Mouse (Mus musculus): ENCODE data around the gene Cox11. TPM values are rescaled to one million over a fixed set of nuclear protein-coding genes. Genes with fewer than 3 reads are reported as not detected.

Cox11 gene
- polyA plus RNA-seq, 1 experiment from 2014 or later: 25.9 TPM

GRCm38 (mm10) chr11:90622044-90622443 is 15.9 kb upstream of the Cox11 start:
- no peak for DNase-seq
- TF ChIP-seq CTCF (IDR thresholded peaks at IDR 0.05; ENCODE audit: low read depth): no peak
- Histone ChIP-seq H3K27me3 (ENCODE audit: insufficient read depth, low read length) (no peaks in the 10 kb centered on the region), H3K4me2 (no peak overlapping the region), H3K36me3 (ENCODE audit: insufficient read depth) (peaks cover 14% of the 10 kb centered on the region; the same call in 1 of the 2 replicates), H3K9ac (no peak overlapping the region), H3K9me3 (ENCODE audit: low read depth, low read length) (no peaks in the 10 kb centered on the region), H3K27ac (ENCODE audit: low read depth) (no peak overlapping the region), H3K4me3 (ENCODE audit: low read depth, low read length) (no peak overlapping the region), H3K4me1 (ENCODE audit: insufficient read depth) (no peaks in the 10 kb centered on the region)
- ATAC-seq (ENCODE audit: insufficient read depth): no peak
- 91% methylated on average over 12 of the region's 12 CpGs for WGBS

GRCm38 (mm10) chr11:90622500-90622899 is 15.5 kb upstream of the Cox11 start:
- no peak overlapping the region for H3K4me2 ChIP-seq
- WGBS: 91% methylated on average over 7 of the region's 7 CpGs
- H3K27ac ChIP-seq (ENCODE audit: low read depth): no peak overlapping the region
- H3K36me3 ChIP-seq (ENCODE audit: insufficient read depth): peaks cover 14% of the 10 kb centered on the region; the same call in 1 of the 2 replicates
- ATAC-seq (ENCODE audit: insufficient read depth) (no peak), DNase-seq (no peak)
- H3K9me3 ChIP-seq (ENCODE audit: low read depth, low read length): no peaks in the 10 kb centered on the region
- no peak for TF ChIP-seq CTCF (IDR thresholded peaks at IDR 0.05; ENCODE audit: low read depth)
- no peak overlapping the region for H3K4me3 ChIP-seq (ENCODE audit: low read depth, low read length)
- H3K4me1 ChIP-seq (ENCODE audit: insufficient read depth): no peaks in the 10 kb centered on the region
- H3K9ac ChIP-seq: no peak overlapping the region
- no peaks in the 10 kb centered on the region for H3K27me3 ChIP-seq (ENCODE audit: insufficient read depth, low read length)

GRCm38 (mm10) chr11:90623477-90623876 is 14.5 kb upstream of the Cox11 start:
- TF ChIP-seq CTCF (IDR thresholded peaks at IDR 0.05; ENCODE audit: low read depth): peak; percentile 67
- Histone ChIP-seq H3K4me1 (ENCODE audit: insufficient read depth) (no peaks in the 10 kb centered on the region), H3K27me3 (ENCODE audit: insufficient read depth, low read length) (no peaks in the 10 kb centered on the region), H3K9ac (no peak overlapping the region), H3K27ac (ENCODE audit: low read depth) (no peak overlapping the region), H3K4me3 (ENCODE audit: low read depth, low read length) (no peak overlapping the region), H3K36me3 (ENCODE audit: insufficient read depth) (peaks cover 12% of the 10 kb centered on the region; the same call in 1 of the 2 replicates), H3K9me3 (ENCODE audit: low read depth, low read length) (no peaks in the 10 kb centered on the region), H3K4me2 (no peak overlapping the region)
- no peak for ATAC-seq (ENCODE audit: insufficient read depth)
- 47% methylated on average over 6 of the region's 6 CpGs for WGBS
- DNase-seq: peak; percentile 86

GRCm38 (mm10) chr11:90625174-90625573 is 12.8 kb upstream of the Cox11 start:
- DNase-seq (no peak), ATAC-seq (ENCODE audit: insufficient read depth) (no peak)
- no peaks in the 10 kb centered on the region for H3K9me3 ChIP-seq (ENCODE audit: low read depth, low read length)
- no peaks in the 10 kb centered on the region for H3K27me3 ChIP-seq (ENCODE audit: insufficient read depth, low read length)
- no peak overlapping the region for H3K4me2 ChIP-seq
- H3K36me3 ChIP-seq (ENCODE audit: insufficient read depth): peaks cover 10% of the 10 kb centered on the region; the same call in 1 of the 2 replicates
- H3K4me3 ChIP-seq (ENCODE audit: low read depth, low read length): no peak overlapping the region
- TF ChIP-seq CTCF (IDR thresholded peaks at IDR 0.05; ENCODE audit: low read depth): no peak
- whole genome bisulfite sequencing: 60% methylated on average over 1 of the region's 1 CpGs
- H3K4me1 ChIP-seq (ENCODE audit: insufficient read depth): no peaks in the 10 kb centered on the region
- H3K27ac ChIP-seq (ENCODE audit: low read depth): no peak overlapping the region
- H3K9ac ChIP-seq: no peak overlapping the region

GRCm38 (mm10) chr11:90627751-90628150 is 10.2 kb upstream of the Cox11 start:
- no peak for TF ChIP-seq CTCF (IDR thresholded peaks at IDR 0.05; ENCODE audit: low read depth)
- ATAC-seq (ENCODE audit: insufficient read depth) (no peak), DNase-seq (no peak)
- Histone ChIP-seq H3K4me1 (ENCODE audit: insufficient read depth) (no peaks in the 10 kb centered on the region), H3K27me3 (ENCODE audit: insufficient read depth, low read length) (no peaks in the 10 kb centered on the region), H3K9me3 (ENCODE audit: low read depth, low read length) (no peaks in the 10 kb centered on the region), H3K27ac (ENCODE audit: low read depth) (no peak overlapping the region), H3K9ac (no peak overlapping the region), H3K4me3 (ENCODE audit: low read depth, low read length) (no peak overlapping the region), H3K4me2 (no peak overlapping the region), H3K36me3 (ENCODE audit: insufficient read depth) (no peaks in the 10 kb centered on the region)
- 34% methylated on average over 1 of the region's 1 CpGs for WGBS

- WGBS: 73% methylated on average over 2 of the region's 2 CpGs
- DNase-seq (peak; percentile 8), ATAC-seq (ENCODE audit: insufficient read depth) (no peak)
- no peak overlapping the region for H3K4me2 ChIP-seq
- no peaks in the 10 kb centered on the region; the same call in 1 of the 2 replicates for H3K36me3 ChIP-seq (ENCODE audit: insufficient read depth)
- H3K27me3 ChIP-seq (ENCODE audit: insufficient read depth, low read length): no peaks in the 10 kb centered on the region
- H3K9ac ChIP-seq: no peak overlapping the region
- H3K4me3 ChIP-seq (ENCODE audit: low read depth, low read length): no peak overlapping the region
- H3K27ac ChIP-seq (ENCODE audit: low read depth): no peak overlapping the region
- no peaks in the 10 kb centered on the region for H3K9me3 ChIP-seq (ENCODE audit: low read depth, low read length)
- H3K4me1 ChIP-seq (ENCODE audit: insufficient read depth): 0 out of 2 replicates have a peak, but pooled peaks cover 4% of the 10 kb centered on the region
- TF ChIP-seq CTCF (IDR thresholded peaks at IDR 0.05; ENCODE audit: low read depth): peak; percentile 14; the same call in 1 of the 2 replicates
These were observed 5.5 kb upstream of the Cox11 start for GRCm38 (mm10) chr11:90632480-90632879.

GRCm38 (mm10) chr11:90634661-90635060 is 3.3 kb upstream of the Cox11 start:
- Histone ChIP-seq H3K4me1 (ENCODE audit: insufficient read depth) (0 out of 2 replicates have a peak, but pooled peaks cover 4% of the 10 kb centered on the region), H3K4me2 (no peak overlapping the region), H3K27ac (ENCODE audit: low read depth) (no peak overlapping the region), H3K27me3 (ENCODE audit: insufficient read depth, low read length) (no peaks in the 10 kb centered on the region), H3K4me3 (ENCODE audit: low read depth, low read length) (no peak overlapping the region), H3K9me3 (ENCODE audit: low read depth, low read length) (no peaks in the 10 kb centered on the region), H3K9ac (no peak overlapping the region), H3K36me3 (ENCODE audit: insufficient read depth) (no peaks in the 10 kb centered on the region; the same call in 1 of the 2 replicates)
- DNase-seq (no peak), ATAC-seq (ENCODE audit: insufficient read depth) (no peak)
- WGBS: 87% methylated on average over 3 of the region's 3 CpGs
- no peak for TF ChIP-seq CTCF (IDR thresholded peaks at IDR 0.05; ENCODE audit: low read depth)

Data from lung, embryonic 14.5 days (tissue).